Comparison of ENCODE assay signal across 8 mouse cellular contexts in genomic region chr17:42782156-42782757, GRCm38 (mm10). TPM values are rescaled to one million over a fixed set of nuclear protein-coding genes. Genes with fewer than 3 reads are reported as not detected.
A peak's percentile ranks its signal among the peaks of the same experiment; 100 is the strongest.
DNase-seq lines count a peak whose midpoint lies in the region; ATAC-seq and TF ChIP-seq lines count a peak whose summit lies in the region.

No protein-coding gene starts in this region.

- no peaks in the 10 kb centered on the region for H3K4me1 ChIP-seq in cerebellum, adult 2 months (ENCODE audit: control insufficient read depth, insufficient read depth, low read length)
- H3K4me1 ChIP-seq in forebrain, postnatal 0 days (ENCODE audit: insufficient read depth) = no peaks in the 10 kb centered on the region
- no peaks in the 10 kb centered on the region for H3K4me1 ChIP-seq in hindbrain, embryonic 16.5 days (ENCODE audit: control insufficient read depth, insufficient read depth, low read depth, low read length)

- H3K27ac ChIP-seq in cerebellum, adult 2 months (ENCODE audit: insufficient read depth, low read length) = no peak overlapping the region
- H3K27ac ChIP-seq in forebrain, postnatal 0 days (ENCODE audit: low read depth, low read length) = no peak overlapping the region
- H3K27ac ChIP-seq in hindbrain, embryonic 16.5 days (ENCODE audit: low read depth, low read length) = no peak overlapping the region

- H3K9me3 ChIP-seq in forebrain, postnatal 0 days (ENCODE audit: low read length) = no peaks in the 10 kb centered on the region
- H3K9me3 ChIP-seq in hindbrain, embryonic 16.5 days (ENCODE audit: control insufficient read depth, low read length) = no peaks in the 10 kb centered on the region

- 54% methylated on average over 7 of the region's 7 CpGs for WGBS in cerebellum, adult 2 months
- WGBS in forebrain, postnatal 0 days = 51% methylated on average over 7 of the region's 7 CpGs
- WGBS in hindbrain, embryonic 16.5 days = 51% methylated on average over 7 of the region's 7 CpGs

- DNase-seq in R1 (ENCODE audit: low read depth, low spot score) = peak; percentile 73
- DNase-seq in cerebellum, adult 2 months = peak; percentile 49 to 63
- DNase-seq in forebrain, postnatal 0 days = peak; percentile 83
- peak; percentile 50 to 72 for DNase-seq in layer of hippocampus, postnatal 25 days (ENCODE audit: extremely low spot score in 1 of 2, low spot score in 1 of 2)
- DNase-seq in lung, postnatal 14 days = peak; percentile 80
- peak; percentile 61 for DNase-seq in retina, postnatal 7 days (ENCODE audit: low read depth, low spot score)
- peak; percentile 28 to 65 for DNase-seq in urinary bladder, postnatal 4 days (ENCODE audit: low spot score in 2 of 2)

- no peak overlapping the region for H3K9ac ChIP-seq in forebrain, postnatal 0 days
- no peak overlapping the region for H3K9ac ChIP-seq in hindbrain, embryonic 16.5 days (ENCODE audit: low read depth, low read length)

- no peaks in the 10 kb centered on the region for H3K36me3 ChIP-seq in forebrain, postnatal 0 days (ENCODE audit: insufficient read depth)
- H3K36me3 ChIP-seq in hindbrain, embryonic 16.5 days (ENCODE audit: control insufficient read depth, insufficient read depth, low read length) = no peaks in the 10 kb centered on the region

- peak; percentile 69 for TF ChIP-seq CTCF in cerebellum, adult 2 months (IDR thresholded peaks at IDR 0.05; ENCODE audit: borderline replicate concordance, insufficient read depth, low read depth, low read length)
- peak; percentile 81 for TF ChIP-seq CTCF in forebrain, postnatal 0 days (IDR thresholded peaks at IDR 0.05; ENCODE audit: low read depth)

- no peak overlapping the region for H3K4me2 ChIP-seq in forebrain, postnatal 0 days (ENCODE audit: low read depth)
- H3K4me2 ChIP-seq in hindbrain, embryonic 16.5 days (ENCODE audit: low read length) = no peak overlapping the region

- no peak overlapping the region for H3K4me3 ChIP-seq in cerebellum, adult 2 months (replicated peaks; ENCODE audit: insufficient read depth, low read depth, low read length)
- H3K4me3 ChIP-seq in forebrain, postnatal 0 days (ENCODE audit: low read depth, low read length) = no peak overlapping the region
- no peak overlapping the region for H3K4me3 ChIP-seq in hindbrain, embryonic 16.5 days (ENCODE audit: low read length)

- no peaks in the 10 kb centered on the region for H3K27me3 ChIP-seq in cerebellum, adult 2 months (ENCODE audit: control insufficient read depth, insufficient read depth, low read length)
- no peaks in the 10 kb centered on the region for H3K27me3 ChIP-seq in forebrain, postnatal 0 days (ENCODE audit: insufficient read depth, low read length)
- no peaks in the 10 kb centered on the region for H3K27me3 ChIP-seq in hindbrain, embryonic 16.5 days (replicated peaks; ENCODE audit: control insufficient read depth, insufficient read depth, low read length)

- TF ChIP-seq POLR2A in cerebellum, adult 2 months (IDR thresholded peaks at IDR 0.05; ENCODE audit: borderline replicate concordance, insufficient read depth, low read length) = no peak

- peak; percentile 85 for ATAC-seq in forebrain, postnatal 0 days
- peak; percentile 89 for ATAC-seq in hindbrain, embryonic 16.5 days

RNA-seq across cellular contexts. Expression of gene Adgrf2, which starts 40.3 kb away (rescaled TPM):
- 1.4 and 1.8 TPM in 2 replicates for polyA plus RNA-seq in cerebellum, adult 2 months (2012; rRNA removed)
- 0.23 and 0.57 TPM in 2 replicates for total RNA-seq in forebrain, postnatal 0 days (2014; rRNA removed)
- polyA plus RNA-seq in forebrain, postnatal 0 days (2015; fragmentation: Nextera tagmentation; extraction: Ambion mirVana) = not detected in 2 replicates
- polyA plus RNA-seq in hindbrain, embryonic 16.5 days (2015; fragmentation: Nextera tagmentation; extraction: Ambion mirVana) = 0.14 TPM in 1 of 2 replicates, not detected in the other
- total RNA-seq in layer of hippocampus, postnatal 25 days (2021) = under 1 TPM; 0.44 to 0.68 TPM
